Mouse (Mus musculus) midbrain, postnatal 0 days (tissue): Measurements from ENCODE around the gene Get4. TPM values are rescaled to one million over a fixed set of nuclear protein-coding genes. Genes with fewer than 3 reads are reported as not detected.

ENCODE experiments used
- ATAC-seq: fragments of 200-750 bp; cut with Nextera tagmentation; 2 replicates; pipeline ENCODE4 v1.8.0; 2017; ENCODE audit warnings: moderate number of reproducible peaks, mild to moderate bottlenecking, moderate TSS enrichment, moderate library complexity; ENCODE audit not compliant: low FRiP score
- DNase-seq: peaks from one replicate; pipeline ENCODE4 v3.0.0-alpha.2; 2015; ENCODE audit warnings: low spot score
- H3K27ac ChIP-seq: fragments of 300-500 bp; sonication (generic); 2 replicates; pipeline ENCODE4 v1.5.1; 2014; ENCODE audit warnings: low read depth, mild to moderate bottlenecking, low read length, mixed read lengths
- H3K27me3 ChIP-seq: fragments of 300-500 bp; sonication (generic); 2 replicates; pipeline ENCODE4 v1.6.1; 2014; ENCODE audit warnings: low read length, control low read depth, mixed read lengths; ENCODE audit not compliant: insufficient read depth
- H3K36me3 ChIP-seq: fragments of 300-500 bp; sonication (generic); 2 replicates; pipeline ENCODE4 v1.6.1; 2014; ENCODE audit warnings: low read length, control low read depth, mixed read lengths; ENCODE audit not compliant: insufficient read depth
- H3K4me1 ChIP-seq: fragments of 300-500 bp; sonication (generic); 2 replicates; pipeline ENCODE4 v1.6.1; 2014; ENCODE audit warnings: mild to moderate bottlenecking, control low read depth, antibody characterized with exemption, low read length, mixed read lengths; ENCODE audit not compliant: insufficient read depth
- H3K4me2 ChIP-seq: fragments of 300-500 bp; sonication (generic); 2 replicates; pipeline ENCODE4 v1.6.1; 2014; ENCODE audit warnings: low read depth, mild to moderate bottlenecking, low read length, mixed read lengths; ENCODE audit not compliant: poor library complexity, severe bottlenecking
- H3K4me3 ChIP-seq: fragments of 300-500 bp; sonication (generic); 2 replicates; pipeline ENCODE4 v1.5.1; 2014; ENCODE audit warnings: low read depth, mild to moderate bottlenecking, low read length, moderate library complexity
- H3K9ac ChIP-seq: fragments of 300-500 bp; sonication (generic); replicated peaks from 2 replicates; pipeline ENCODE4 v1.6.1; 2014; ENCODE audit warnings: mild to moderate bottlenecking, low read length, moderate library complexity, mixed read lengths; ENCODE audit not compliant: poor library complexity, severe bottlenecking
- H3K9me3 ChIP-seq: fragments of 300-500 bp; sonication (generic); 2 replicates; pipeline ENCODE4 v1.6.1; 2016; ENCODE audit warnings: low read length, control low read depth
- CTCF ChIP-seq: IDR thresholded peaks from 2 replicates; pipeline ENCODE4 v1.5.1; 2016; ENCODE audit warnings: antibody characterized with exemption, mild to moderate bottlenecking
- WGBS: fragments of 180-500 bp; shearing (Covaris S2); extraction: QIAGEN DNeasy Blood & Tissue Kit; methylation state at CpG from one replicate; pipeline ENCODE4 v1.1.7; 2014; 5-methylcytosine and 5-hydroxymethylcytosine counted together
- polyA plus RNA-seq: library from polyadenylated mRNA; unstranded; fragments of >200 nt; fragmentation: Nextera tagmentation; extraction: Ambion mirVana; gene quantifications from 2 replicates; pipeline ENCODE4 v1.2.1, GENCODE M21; 2015
- total RNA-seq: library from RNA; depleted of rRNA; stranded (reverse); fragments of >200 nt; gene quantifications from 2 replicates; pipeline ENCODE4 v1.2.3, GENCODE M21; 2014

Get4 gene
- total and polyA plus RNA-seq, 2 experiments from 2014 or later, result 48.9 to 135 TPM

DNA sequence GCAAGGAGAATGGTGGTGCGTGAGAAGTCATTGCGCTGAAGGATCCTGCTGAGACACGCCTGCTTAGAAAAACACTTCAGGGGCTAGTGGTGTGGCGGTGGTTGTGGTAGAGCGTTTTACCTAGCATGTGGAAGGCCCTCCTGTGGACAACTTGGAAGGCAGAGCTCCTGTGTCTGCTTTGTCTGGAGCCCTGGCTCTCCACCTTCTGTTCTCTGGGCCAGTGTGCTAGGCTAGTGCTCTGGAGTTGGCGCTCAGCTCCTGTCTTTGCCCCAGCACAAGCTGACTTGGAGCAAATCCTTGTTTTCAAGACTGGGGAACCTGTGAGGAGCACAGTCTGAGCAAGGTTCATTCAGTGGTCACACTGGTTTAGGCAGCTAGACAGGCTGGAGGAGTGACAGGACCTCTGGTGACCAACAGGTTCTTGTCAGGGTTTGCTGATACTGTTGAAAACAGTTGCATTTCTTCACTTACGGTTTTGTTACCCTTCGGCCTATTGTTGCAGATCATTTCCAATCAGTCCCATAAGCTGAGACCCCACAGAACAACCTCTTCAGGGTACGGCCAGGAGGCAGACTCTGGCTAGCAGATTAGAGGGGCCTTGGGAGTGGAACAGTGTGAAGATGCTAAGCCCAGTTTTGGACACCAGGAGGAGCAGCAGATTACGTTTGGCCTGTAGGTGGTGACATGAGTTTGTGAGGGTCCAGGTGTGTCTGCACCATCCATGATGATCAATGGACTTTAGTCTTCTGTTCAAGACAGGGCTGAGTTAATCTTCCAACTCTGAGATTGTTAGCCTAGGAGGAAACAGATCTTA is 43.0 kb upstream of the Get4 start:
- H3K4me3 ChIP-seq, result no peak overlapping the region

DNA sequence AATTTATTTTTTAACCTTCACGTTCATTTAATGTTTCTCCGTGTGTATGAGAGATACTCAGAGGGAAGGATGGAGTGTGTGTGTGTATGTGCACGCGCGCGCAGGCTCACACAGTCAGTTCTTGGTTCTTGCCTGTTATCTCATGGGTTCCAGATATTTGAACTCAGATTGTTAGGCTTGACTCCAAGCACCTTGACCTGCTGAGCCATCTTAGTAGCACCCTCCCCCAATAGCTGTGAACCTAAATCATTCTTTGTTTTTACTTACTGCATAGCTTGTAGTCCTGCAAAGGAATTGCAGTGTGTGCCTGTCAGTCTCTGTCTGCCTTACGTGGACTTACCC is 42.5 kb upstream of the Get4 start:
- no peak overlapping the region for H3K4me2 ChIP-seq
- H3K27me3 ChIP-seq, result no peaks in the 10 kb centered on the region
- no peak for DNase-seq
- H3K9me3 ChIP-seq, result no peaks in the 10 kb centered on the region
- WGBS, result 97% methylated on average over 7 of the region's 7 CpGs
- no peaks in the 10 kb centered on the region for H3K4me1 ChIP-seq
- H3K36me3 ChIP-seq, result peaks cover 16% of the 10 kb centered on the region
- no peak overlapping the region for H3K9ac ChIP-seq
- no peak for ATAC-seq
- no peak overlapping the region for H3K27ac ChIP-seq
- H3K4me3 ChIP-seq, result no peak overlapping the region
- no peak for TF ChIP-seq CTCF

More for the DNA sequence above, 43.0 kb upstream of the Get4 start:
- Histone ChIP-seq H3K27me3 (no peaks in the 10 kb centered on the region), H3K4me2 (no peak overlapping the region), H3K9ac (no peak overlapping the region), H3K27ac (no peak overlapping the region), H3K9me3 (no peaks in the 10 kb centered on the region), H3K36me3 (peaks cover 16% of the 10 kb centered on the region), H3K4me1 (no peaks in the 10 kb centered on the region)
- TF ChIP-seq CTCF, result peak; percentile 52
- DNase-seq (no peak), ATAC-seq (no peak)
- WGBS, result 91% methylated on average over 10 of the region's 10 CpGs

DNA sequence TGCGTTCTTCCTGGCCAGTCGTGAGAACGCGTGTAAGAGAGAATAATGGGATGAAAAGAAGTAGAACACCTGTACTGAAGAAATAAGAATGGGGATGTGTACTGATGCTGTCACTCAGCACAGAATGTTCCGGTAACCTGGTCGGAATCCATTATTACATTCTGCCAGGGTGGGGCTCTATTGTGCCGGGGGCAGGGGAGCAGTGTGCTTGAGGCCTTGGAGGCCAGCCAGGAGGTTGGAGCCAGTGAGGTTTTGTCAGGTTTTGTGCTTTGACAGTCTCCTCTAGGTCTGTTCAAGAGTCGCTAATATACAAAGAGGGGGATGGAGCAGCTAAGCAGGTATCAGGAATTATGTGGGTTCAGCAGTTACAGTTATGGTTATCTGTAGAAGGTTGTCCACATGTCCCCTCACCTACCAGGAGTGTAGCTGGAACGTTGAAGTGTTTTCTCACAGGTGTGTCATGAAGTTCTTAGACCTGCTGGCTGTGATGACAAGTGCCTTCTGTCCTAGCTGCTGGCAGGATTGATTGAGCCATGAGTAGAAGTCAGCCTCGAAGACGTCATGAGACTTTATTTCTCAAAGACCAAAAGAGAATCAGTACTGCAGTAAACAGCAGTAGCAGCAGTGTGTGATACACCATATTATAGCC is 40.3 kb upstream of the Get4 start:
- Histone ChIP-seq H3K4me3 (no peak overlapping the region), H3K9me3 (no peaks in the 10 kb centered on the region), H3K27ac (no peak overlapping the region), H3K36me3 (peaks cover 32% of the 10 kb centered on the region), H3K27me3 (no peaks in the 10 kb centered on the region), H3K9ac (no peak overlapping the region), H3K4me1 (no peaks in the 10 kb centered on the region), H3K4me2 (no peak overlapping the region)
- 91% methylated on average over 11 of the region's 11 CpGs for WGBS
- TF ChIP-seq CTCF, result no peak
- DNase-seq, result no peak
- ATAC-seq, result no peak

DNA sequence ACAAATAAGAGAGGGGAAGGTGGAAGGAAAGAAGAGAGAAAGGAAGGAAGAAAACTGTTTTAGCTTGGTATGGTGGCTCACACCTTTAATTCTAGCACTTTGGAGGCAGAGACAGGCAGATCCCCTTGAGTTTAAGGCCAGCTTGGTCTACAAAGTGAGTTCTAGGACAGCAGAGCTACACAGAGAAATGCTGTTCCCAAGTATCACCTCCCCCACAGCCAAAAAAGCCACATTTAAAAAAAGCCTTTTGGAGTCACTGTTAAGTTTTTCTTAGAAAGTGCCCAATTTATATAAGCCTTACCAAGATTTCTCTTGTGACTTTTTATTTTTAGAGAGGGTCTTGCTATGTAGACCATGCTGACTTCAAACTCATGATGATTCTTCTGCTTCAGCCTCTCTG is 37.8 kb upstream of the Get4 start:
- H3K4me2 ChIP-seq, result no peak overlapping the region
- DNase-seq, result no peak
- H3K36me3 ChIP-seq, result peaks cover 30% of the 10 kb centered on the region; the same call in 1 of the 2 replicates
- H3K27me3 ChIP-seq, result no peaks in the 10 kb centered on the region
- TF ChIP-seq CTCF, result no peak
- no peak overlapping the region for H3K27ac ChIP-seq
- H3K4me1 ChIP-seq, result no peaks in the 10 kb centered on the region
- no peaks in the 10 kb centered on the region for H3K9me3 ChIP-seq
- ATAC-seq, result no peak
- no peak overlapping the region for H3K9ac ChIP-seq
- no peak overlapping the region for H3K4me3 ChIP-seq

DNA sequence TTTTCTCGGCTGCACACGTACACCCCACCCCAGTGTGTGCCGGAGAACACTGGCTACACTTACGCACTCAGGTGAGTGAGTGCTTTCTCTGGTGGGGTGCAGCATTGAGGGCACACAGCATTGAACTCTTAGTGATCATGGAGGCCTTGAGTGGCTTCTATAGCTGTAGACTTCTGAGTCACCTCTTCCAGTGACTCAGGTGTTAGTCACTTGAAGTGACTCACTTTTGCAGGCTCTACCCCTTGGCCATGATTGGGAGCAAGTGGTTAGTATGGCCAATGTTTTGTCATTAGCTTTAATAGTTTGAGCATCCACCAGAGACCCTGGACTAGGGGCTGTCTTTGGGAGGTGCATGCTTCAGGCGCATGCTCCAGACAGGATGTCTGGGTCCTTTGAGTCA is 36.9 kb upstream of the Get4 start:
- ATAC-seq (no peak), DNase-seq (no peak)
- H3K9me3 ChIP-seq, result no peaks in the 10 kb centered on the region

DNA sequence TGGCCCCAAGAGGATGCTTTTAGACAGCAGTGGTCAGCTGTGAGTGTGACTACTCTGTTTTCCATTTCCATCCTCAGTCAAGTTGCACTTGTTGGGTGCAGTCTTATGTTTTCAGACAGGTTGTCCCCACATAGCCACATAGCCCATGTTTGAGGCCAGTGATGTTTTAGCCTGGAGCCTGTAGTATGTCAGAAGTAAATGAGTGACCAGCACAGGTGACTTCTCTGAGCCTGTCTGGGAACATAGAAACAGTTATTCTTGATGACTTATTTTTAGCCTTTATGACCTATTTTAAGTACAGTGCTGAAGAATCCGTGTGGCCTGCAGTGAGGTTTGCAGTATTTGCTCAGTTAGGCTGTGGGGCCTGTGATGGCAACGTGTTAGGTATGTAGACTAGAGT is 36.0 kb upstream of the Get4 start:
- no peak overlapping the region for H3K9ac ChIP-seq
- H3K9me3 ChIP-seq, result no peaks in the 10 kb centered on the region
- no peak overlapping the region for H3K27ac ChIP-seq
- no peak overlapping the region for H3K4me3 ChIP-seq
- TF ChIP-seq CTCF, result no peak
- H3K4me1 ChIP-seq, result no peaks in the 10 kb centered on the region
- no peaks in the 10 kb centered on the region for H3K27me3 ChIP-seq
- no peak for DNase-seq
- WGBS, result 94% methylated on average over 2 of the region's 2 CpGs
- no peak overlapping the region for H3K4me2 ChIP-seq
- ATAC-seq, result no peak
- H3K36me3 ChIP-seq, result peaks cover 24% of the 10 kb centered on the region; the same call in 1 of the 2 replicates

More for the DNA sequence above, 36.9 kb upstream of the Get4 start:
- no peak overlapping the region for H3K9ac ChIP-seq
- TF ChIP-seq CTCF, result no peak
- H3K4me3 ChIP-seq, result no peak overlapping the region
- no peak overlapping the region for H3K27ac ChIP-seq
- H3K36me3 ChIP-seq, result peaks cover 30% of the 10 kb centered on the region; the same call in 1 of the 2 replicates
- no peak overlapping the region for H3K4me2 ChIP-seq
- H3K27me3 ChIP-seq, result no peaks in the 10 kb centered on the region
- H3K4me1 ChIP-seq, result no peaks in the 10 kb centered on the region
- WGBS, result 98% methylated on average over 5 of the region's 5 CpGs
